ENCODE assay signal across 25 mouse cellular contexts in genomic region chr1:86054943-86055342, GRCm38 (mm10). TPM values are rescaled to one million over a fixed set of nuclear protein-coding genes. Genes with fewer than 3 reads are reported as not detected.
DNase-seq lines count a peak whose midpoint lies in the region; ATAC-seq and TF ChIP-seq lines count a peak whose summit lies in the region.
"Had no signal": no experiment of that assay in that cellular context is flagged by ENCODE, and none has a peak within 500 bp of the region (broad histone marks: within the 10 kb centered on the region; RNA-seq: fewer than 3 reads in every experiment).

No protein-coding gene starts in this region.

- no peak for ATAC-seq in hindbrain, embryonic 12.5 days (ENCODE audit: low FRiP score)
- ATAC-seq in hindbrain, embryonic 16.5 days, result no peak
- ATAC-seq in liver, embryonic 11.5 days (replicated peaks; ENCODE audit: low FRiP score), result no peak
- no peak for ATAC-seq in liver, embryonic 12.5 days
- ATAC-seq in liver, embryonic 15.5 days (ENCODE audit: insufficient read depth), result no peak
- ATAC-seq in stomach, postnatal 0 days (ENCODE audit: low FRiP score, low TSS enrichment), result no peak
- ATAC-seq: forebrain, embryonic 14.5 days had no signal

- 57% methylated on average over 3 of the region's 3 CpGs for WGBS in hindbrain, embryonic 12.5 days
- 47% methylated on average over 3 of the region's 3 CpGs for WGBS in hindbrain, embryonic 16.5 days
- WGBS in liver, embryonic 11.5 days, result 61% methylated on average over 3 of the region's 3 CpGs
- 51% methylated on average over 3 of the region's 3 CpGs for WGBS in liver, embryonic 12.5 days (ENCODE audit: insufficient replicate concordance)
- WGBS in liver, embryonic 15.5 days (ENCODE audit: insufficient replicate concordance), result 36% methylated on average over 3 of the region's 3 CpGs
- 52% methylated on average over 3 of the region's 3 CpGs for WGBS in stomach, postnatal 0 days
- WGBS in midbrain, embryonic 10.5 days, result 70% methylated on average over 3 of the region's 3 CpGs

- H3K4me3 ChIP-seq in hindbrain, embryonic 12.5 days, result no peak overlapping the region
- no peak overlapping the region for H3K4me3 ChIP-seq in hindbrain, embryonic 16.5 days (ENCODE audit: low read length)
- H3K4me3 ChIP-seq in liver, embryonic 11.5 days (ENCODE audit: low read depth, low read length), result no peak overlapping the region
- no peak overlapping the region for H3K4me3 ChIP-seq in liver, embryonic 12.5 days
- H3K4me3 ChIP-seq in liver, embryonic 15.5 days (replicated peaks), result no peak overlapping the region
- H3K4me3 ChIP-seq in stomach, postnatal 0 days (ENCODE audit: low read depth, low read length), result no peak overlapping the region
- H3K4me3 ChIP-seq in midbrain, embryonic 10.5 days, result no peak overlapping the region
- H3K4me3 ChIP-seq: embryonic facial prominence, embryonic 15.5 days; erythroblast, embryonic 14.5 days; forebrain, embryonic 10.5 days; heart, embryonic 10.5 days; hindbrain, embryonic 13.5 days had no signal

- TF ChIP-seq CTCF in stomach, postnatal 0 days (IDR thresholded peaks at IDR 0.05; ENCODE audit: low read depth), result no peak

- no peak for DNase-seq in liver, embryonic 11.5 days (ENCODE audit: low spot score)
- DNase-seq in stomach, postnatal 0 days (ENCODE audit: low spot score), result no peak
- no peak for DNase-seq in right cerebral cortex, postnatal 25 days
- DNase-seq in midbrain, embryonic 10.5 days (ENCODE audit: low spot score), result no peak
- DNase-seq: adrenal gland, postnatal 14 days; cerebellum, adult 2 months; cerebellum, postnatal 14 days; embryo, embryonic 11 days; gastrocnemius, postnatal 10 days; heart, adult 18-20 months; heart, postnatal 10 days; heart, postnatal 4 days had no signal

- H3K4me2 ChIP-seq in hindbrain, embryonic 12.5 days (replicated peaks), result no peak overlapping the region
- H3K4me2 ChIP-seq in hindbrain, embryonic 16.5 days (ENCODE audit: low read length), result no peak overlapping the region
- H3K4me2 ChIP-seq in liver, embryonic 11.5 days, result no peak overlapping the region
- H3K4me2 ChIP-seq in liver, embryonic 12.5 days, result no peak overlapping the region
- no peak overlapping the region for H3K4me2 ChIP-seq in liver, embryonic 15.5 days
- H3K4me2 ChIP-seq in stomach, postnatal 0 days (replicated peaks; ENCODE audit: low read depth), result no peak overlapping the region
- H3K4me2 ChIP-seq: embryonic facial prominence, embryonic 15.5 days; hindbrain, embryonic 13.5 days had no signal

- H3K27me3 ChIP-seq in hindbrain, embryonic 12.5 days, result no peaks in the 10 kb centered on the region
- H3K27me3 ChIP-seq in hindbrain, embryonic 16.5 days (replicated peaks; ENCODE audit: control insufficient read depth, insufficient read depth, low read length), result no peaks in the 10 kb centered on the region
- H3K27me3 ChIP-seq in liver, embryonic 11.5 days (replicated peaks; ENCODE audit: control insufficient read depth, insufficient read depth, low read length), result no peaks in the 10 kb centered on the region
- peaks cover 12% of the 10 kb centered on the region; the same call in 1 of the 2 replicates for H3K27me3 ChIP-seq in liver, embryonic 12.5 days (replicated peaks)
- no peaks in the 10 kb centered on the region for H3K27me3 ChIP-seq in liver, embryonic 15.5 days
- H3K27me3 ChIP-seq in stomach, postnatal 0 days (ENCODE audit: control insufficient read depth, insufficient read depth, low read length), result no peaks in the 10 kb centered on the region
- H3K27me3 ChIP-seq in midbrain, embryonic 10.5 days (ENCODE audit: low read depth, poor library complexity, severe bottlenecking), result no peaks in the 10 kb centered on the region
- H3K27me3 ChIP-seq: embryonic facial prominence, embryonic 15.5 days; hindbrain, embryonic 13.5 days had no signal

- no peaks in the 10 kb centered on the region for H3K36me3 ChIP-seq in hindbrain, embryonic 12.5 days
- no peaks in the 10 kb centered on the region for H3K36me3 ChIP-seq in hindbrain, embryonic 16.5 days (ENCODE audit: control insufficient read depth, insufficient read depth, low read length)
- no peaks in the 10 kb centered on the region for H3K36me3 ChIP-seq in liver, embryonic 11.5 days (ENCODE audit: control insufficient read depth, insufficient read depth, low read length)
- H3K36me3 ChIP-seq in liver, embryonic 12.5 days, result peaks cover 6% of the 10 kb centered on the region
- no peaks in the 10 kb centered on the region for H3K36me3 ChIP-seq in liver, embryonic 15.5 days (replicated peaks)
- H3K36me3 ChIP-seq in stomach, postnatal 0 days (ENCODE audit: control insufficient read depth, insufficient read depth, low read length), result no peaks in the 10 kb centered on the region
- no peaks in the 10 kb centered on the region for H3K36me3 ChIP-seq in midbrain, embryonic 10.5 days
- H3K36me3 ChIP-seq: embryonic facial prominence, embryonic 15.5 days; forebrain, embryonic 10.5 days; heart, embryonic 10.5 days; hindbrain, embryonic 13.5 days had no signal

- no peaks in the 10 kb centered on the region for H3K4me1 ChIP-seq in hindbrain, embryonic 12.5 days
- H3K4me1 ChIP-seq in hindbrain, embryonic 16.5 days (ENCODE audit: control insufficient read depth, insufficient read depth, low read depth, low read length), result peaks cover 6% of the 10 kb centered on the region; the same call in 1 of the 2 replicates
- H3K4me1 ChIP-seq in liver, embryonic 11.5 days (replicated peaks; ENCODE audit: control insufficient read depth, insufficient read depth, low read length), result no peaks in the 10 kb centered on the region
- H3K4me1 ChIP-seq in liver, embryonic 12.5 days, result peaks cover 11% of the 10 kb centered on the region
- H3K4me1 ChIP-seq in liver, embryonic 15.5 days (replicated peaks), result peaks cover 20% of the 10 kb centered on the region
- H3K4me1 ChIP-seq in stomach, postnatal 0 days (replicated peaks; ENCODE audit: control insufficient read depth, insufficient read depth), result no peaks in the 10 kb centered on the region
- peaks cover 7% of the 10 kb centered on the region for H3K4me1 ChIP-seq in midbrain, embryonic 10.5 days
- H3K4me1 ChIP-seq: heart, embryonic 10.5 days had no signal

- no peaks in the 10 kb centered on the region for H3K9me3 ChIP-seq in hindbrain, embryonic 12.5 days (replicated peaks)
- H3K9me3 ChIP-seq in hindbrain, embryonic 16.5 days (ENCODE audit: control insufficient read depth, low read length), result no peaks in the 10 kb centered on the region
- H3K9me3 ChIP-seq in liver, embryonic 11.5 days (ENCODE audit: control insufficient read depth, low read length), result no peaks in the 10 kb centered on the region
- H3K9me3 ChIP-seq in liver, embryonic 12.5 days (replicated peaks), result no peaks in the 10 kb centered on the region
- no peaks in the 10 kb centered on the region for H3K9me3 ChIP-seq in liver, embryonic 15.5 days (replicated peaks)
- H3K9me3 ChIP-seq in stomach, postnatal 0 days (ENCODE audit: control insufficient read depth, low read length), result no peaks in the 10 kb centered on the region
- H3K9me3 ChIP-seq in midbrain, embryonic 10.5 days (replicated peaks), result no peaks in the 10 kb centered on the region
- H3K9me3 ChIP-seq: embryonic facial prominence, embryonic 15.5 days; forebrain, embryonic 10.5 days; heart, embryonic 10.5 days; hindbrain, embryonic 13.5 days had no signal

- H3K9ac ChIP-seq in hindbrain, embryonic 12.5 days, result 0 out of 2 replicates have a peak overlapping the region, but pooled peaks have one; percentile 18
- H3K9ac ChIP-seq in hindbrain, embryonic 16.5 days (ENCODE audit: low read depth, low read length), result no peak overlapping the region
- no peak overlapping the region for H3K9ac ChIP-seq in liver, embryonic 11.5 days (ENCODE audit: low read depth, low read length)
- no peak overlapping the region for H3K9ac ChIP-seq in liver, embryonic 12.5 days
- H3K9ac ChIP-seq in liver, embryonic 15.5 days, result no peak overlapping the region
- H3K9ac ChIP-seq in stomach, postnatal 0 days (ENCODE audit: low read length), result no peak overlapping the region
- H3K9ac ChIP-seq: embryonic facial prominence, embryonic 15.5 days; hindbrain, embryonic 13.5 days had no signal

- H3K27ac ChIP-seq in hindbrain, embryonic 12.5 days, result no peak overlapping the region
- no peak overlapping the region for H3K27ac ChIP-seq in hindbrain, embryonic 16.5 days (ENCODE audit: low read depth, low read length)
- H3K27ac ChIP-seq in liver, embryonic 11.5 days (ENCODE audit: low read depth, low read length), result peak overlapping the region; percentile 1; the same call in 1 of the 2 replicates
- no peak overlapping the region for H3K27ac ChIP-seq in liver, embryonic 12.5 days
- peak overlapping the region; percentile 68 for H3K27ac ChIP-seq in liver, embryonic 15.5 days (replicated peaks)
- peak overlapping the region; percentile 58 for H3K27ac ChIP-seq in stomach, postnatal 0 days (replicated peaks)
- H3K27ac ChIP-seq in midbrain, embryonic 10.5 days (replicated peaks), result no peak overlapping the region
- H3K27ac ChIP-seq: embryonic facial prominence, embryonic 15.5 days; forebrain, embryonic 10.5 days; heart, embryonic 10.5 days had no signal

- no peak for TF ChIP-seq EP300 in stomach, postnatal 0 days (optimal IDR thresholded peaks at IDR 0.05)

RNA-seq across cellular contexts. Expression of gene Psmd1, which starts 9.2 kb away (rescaled TPM):
- polyA plus RNA-seq in hindbrain, embryonic 12.5 days (2016; fragmentation: Nextera tagmentation; extraction: Ambion mirVana), result 196 TPM in 2 replicates
- 193 and 196 TPM in 2 replicates for polyA plus RNA-seq in hindbrain, embryonic 16.5 days (2015; fragmentation: Nextera tagmentation; extraction: Ambion mirVana)
- polyA plus RNA-seq in liver, embryonic 11.5 days (2014; fragmentation: Nextera tagmentation; extraction: Ambion mirVana), result 196 and 223 TPM in 2 replicates
- polyA plus RNA-seq in liver, embryonic 12.5 days (2016; fragmentation: Nextera tagmentation; extraction: Ambion mirVana), result 167 and 168 TPM in 2 replicates
- 88.6 and 90.5 TPM in 2 replicates for polyA plus RNA-seq in liver, embryonic 15.5 days (2015; fragmentation: Nextera tagmentation; extraction: Ambion mirVana)
- polyA plus RNA-seq in stomach, postnatal 0 days (2015; fragmentation: Nextera tagmentation; extraction: Ambion mirVana), result 86.8 and 90.7 TPM in 2 replicates
- 239 and 242 TPM in 2 replicates for polyA plus RNA-seq in midbrain, embryonic 10.5 days (2016; fragmentation: Nextera tagmentation; extraction: Ambion mirVana)

RNA-seq across cellular contexts. Expression of gene 2810459M11Rik, which starts 9.3 kb away (rescaled TPM):
- 0.39 and 1.5 TPM in 2 replicates for polyA plus RNA-seq in hindbrain, embryonic 12.5 days (2016; fragmentation: Nextera tagmentation; extraction: Ambion mirVana)
- 11.6 and 12.4 TPM in 2 replicates for polyA plus RNA-seq in hindbrain, embryonic 16.5 days (2015; fragmentation: Nextera tagmentation; extraction: Ambion mirVana)
- polyA plus RNA-seq in liver, embryonic 11.5 days (2014; fragmentation: Nextera tagmentation; extraction: Ambion mirVana), result 16.4 and 17.7 TPM in 2 replicates
- 21.8 and 22.3 TPM in 2 replicates for polyA plus RNA-seq in liver, embryonic 12.5 days (2016; fragmentation: Nextera tagmentation; extraction: Ambion mirVana)
- 24.0 and 28.1 TPM in 2 replicates for polyA plus RNA-seq in liver, embryonic 15.5 days (2015; fragmentation: Nextera tagmentation; extraction: Ambion mirVana)
- polyA plus RNA-seq in stomach, postnatal 0 days (2015; fragmentation: Nextera tagmentation; extraction: Ambion mirVana), result 8.0 and 9.1 TPM in 2 replicates
- polyA plus RNA-seq in midbrain, embryonic 10.5 days (2016; fragmentation: Nextera tagmentation; extraction: Ambion mirVana), result 0.14 TPM in 1 of 2 replicates, not detected in the other
- polyA plus RNA-seq: C2C12 had no signal

RNA-seq across cellular contexts. Expression of gene Spata3, which starts 38.3 kb away (rescaled TPM):
- 0.25 TPM in 1 of 2 replicates, not detected in the other for polyA plus RNA-seq in hindbrain, embryonic 12.5 days (2016; fragmentation: Nextera tagmentation; extraction: Ambion mirVana)
- 0.56 and 0.89 TPM in 2 replicates for polyA plus RNA-seq in hindbrain, embryonic 16.5 days (2015; fragmentation: Nextera tagmentation; extraction: Ambion mirVana)
- not detected in 2 replicates for polyA plus RNA-seq in liver, embryonic 11.5 days (2014; fragmentation: Nextera tagmentation; extraction: Ambion mirVana)
- polyA plus RNA-seq in liver, embryonic 12.5 days (2016; fragmentation: Nextera tagmentation; extraction: Ambion mirVana), result 0.19 TPM in 1 of 2 replicates, not detected in the other
- polyA plus RNA-seq in liver, embryonic 15.5 days (2015; fragmentation: Nextera tagmentation; extraction: Ambion mirVana), result 0.24 and 0.26 TPM in 2 replicates
- not detected in 2 replicates for polyA plus RNA-seq in stomach, postnatal 0 days (2015; fragmentation: Nextera tagmentation; extraction: Ambion mirVana)
- not detected in 2 replicates for polyA plus RNA-seq in midbrain, embryonic 10.5 days (2016; fragmentation: Nextera tagmentation; extraction: Ambion mirVana)
- polyA plus RNA-seq: C2C12; embryonic facial prominence, embryonic 11.5 days; embryonic facial prominence, embryonic 15.5 days; erythroblast, embryonic 14.5 days; forebrain, embryonic 10.5 days; forebrain, embryonic 14.5 days; heart, embryonic 10.5 days; heart, embryonic 14.5 days had no signal

RNA-seq across cellular contexts. Expression of gene Htr2b, which starts 56.8 kb away (rescaled TPM):
- 0.66 and 0.86 TPM in 2 replicates for polyA plus RNA-seq in hindbrain, embryonic 12.5 days (2016; fragmentation: Nextera tagmentation; extraction: Ambion mirVana)
- 0.14 and 0.50 TPM in 2 replicates for polyA plus RNA-seq in hindbrain, embryonic 16.5 days (2015; fragmentation: Nextera tagmentation; extraction: Ambion mirVana)
- polyA plus RNA-seq in liver, embryonic 11.5 days (2014; fragmentation: Nextera tagmentation; extraction: Ambion mirVana), result 0.23 and 0.26 TPM in 2 replicates
- 0.26 and 0.51 TPM in 2 replicates for polyA plus RNA-seq in liver, embryonic 12.5 days (2016; fragmentation: Nextera tagmentation; extraction: Ambion mirVana)
- polyA plus RNA-seq in liver, embryonic 15.5 days (2015; fragmentation: Nextera tagmentation; extraction: Ambion mirVana), result 0.07 and 0.15 TPM in 2 replicates
- 3.0 and 3.1 TPM in 2 replicates for polyA plus RNA-seq in stomach, postnatal 0 days (2015; fragmentation: Nextera tagmentation; extraction: Ambion mirVana)
- polyA plus RNA-seq in midbrain, embryonic 10.5 days (2016; fragmentation: Nextera tagmentation; extraction: Ambion mirVana), result 0.26 and 0.40 TPM in 2 replicates
- polyA plus RNA-seq: cerebellum, adult 2 months; erythroblast, embryonic 14.5 days had no signal

Comparison
In these comparisons a context has a peak if more than half of its experiments do, and no peak if none do; other contexts are left out.
1. H3K27ac ChIP-seq: peak in liver, embryonic 11.5 days (single experiment), liver, embryonic 15.5 days (single experiment) and stomach, postnatal 0 days (single experiment); none in hindbrain, embryonic 12.5 days (single experiment), hindbrain, embryonic 16.5 days (single experiment), liver, embryonic 12.5 days (single experiment) and midbrain, embryonic 10.5 days (single experiment).